Mouse (Mus musculus): ENCODE measurements around the gene Galnt16. TPM values are rescaled to one million over a fixed set of nuclear protein-coding genes. Genes with fewer than 3 reads are reported as not detected.

Galnt16 gene
- polyA plus RNA-seq, 1 experiment from 2014 or later = 22.7 TPM

- Histone ChIP-seq H3K27ac (ENCODE audit: low read depth, low read length) (peak overlapping the region; percentile 2; the same call in 1 of the 2 replicates), H3K9me3 (ENCODE audit: control insufficient read depth, low read length) (no peaks in the 10 kb centered on the region), H3K9ac (replicated peaks; ENCODE audit: low read depth, low read length) (no peak overlapping the region), H3K4me3 (ENCODE audit: low read depth, low read length) (no peak overlapping the region), H3K27me3 (ENCODE audit: control insufficient read depth, insufficient read depth, low read length) (no peaks in the 10 kb centered on the region), H3K36me3 (ENCODE audit: control insufficient read depth, insufficient read depth, low read length) (no peaks in the 10 kb centered on the region), H3K4me1 (ENCODE audit: control insufficient read depth, insufficient read depth, low read length) (peaks cover 6% of the 10 kb centered on the region), H3K4me2 (ENCODE audit: low read depth, low read length) (no peak overlapping the region)
- ATAC-seq (ENCODE audit: low read depth) = peak; percentile 47; the same call in 1 of the 2 replicates
- 14% methylated on average over 3 of the region's 3 CpGs for WGBS
These were observed 49.3 kb downstream of the Galnt16 start for GRCm38 (mm10) chr12:80567375-80567774.

GRCm38 (mm10) chr12:80569561-80569960, 51.5 kb downstream of the Galnt16 start:
- Histone ChIP-seq H3K27ac (ENCODE audit: low read depth, low read length) (no peak overlapping the region), H3K9ac (replicated peaks; ENCODE audit: low read depth, low read length) (no peak overlapping the region), H3K4me3 (ENCODE audit: low read depth, low read length) (no peak overlapping the region), H3K27me3 (ENCODE audit: control insufficient read depth, insufficient read depth, low read length) (no peaks in the 10 kb centered on the region), H3K4me2 (ENCODE audit: low read depth, low read length) (no peak overlapping the region), H3K4me1 (ENCODE audit: control insufficient read depth, insufficient read depth, low read length) (peaks cover 7% of the 10 kb centered on the region), H3K9me3 (ENCODE audit: control insufficient read depth, low read length) (no peaks in the 10 kb centered on the region), H3K36me3 (ENCODE audit: control insufficient read depth, insufficient read depth, low read length) (no peaks in the 10 kb centered on the region)
- ATAC-seq (ENCODE audit: low read depth) = no peak
- WGBS = 89% methylated on average over 2 of the region's 2 CpGs

- Histone ChIP-seq H3K27ac (ENCODE audit: low read depth, low read length) (peak overlapping the region; percentile 46; the same call in 1 of the 2 replicates), H3K36me3 (ENCODE audit: control insufficient read depth, insufficient read depth, low read length) (no peaks in the 10 kb centered on the region), H3K9ac (replicated peaks; ENCODE audit: low read depth, low read length) (no peak overlapping the region), H3K27me3 (ENCODE audit: control insufficient read depth, insufficient read depth, low read length) (no peaks in the 10 kb centered on the region), H3K4me1 (ENCODE audit: control insufficient read depth, insufficient read depth, low read length) (peaks cover 9% of the 10 kb centered on the region; the same call in 1 of the 2 replicates), H3K4me3 (ENCODE audit: low read depth, low read length) (no peak overlapping the region), H3K9me3 (ENCODE audit: control insufficient read depth, low read length) (no peaks in the 10 kb centered on the region), H3K4me2 (ENCODE audit: low read depth, low read length) (no peak overlapping the region)
- WGBS = 81% methylated on average over 4 of the region's 4 CpGs
- no peak for ATAC-seq (ENCODE audit: low read depth)
These were observed 56.2 kb downstream of the Galnt16 start for GRCm38 (mm10) chr12:80574318-80574717.

- no peaks in the 10 kb centered on the region for H3K9me3 ChIP-seq (ENCODE audit: control insufficient read depth, low read length)
- H3K4me3 ChIP-seq (ENCODE audit: low read depth, low read length) = no peak overlapping the region
- no peak overlapping the region for H3K4me2 ChIP-seq (ENCODE audit: low read depth, low read length)
- no peak overlapping the region for H3K9ac ChIP-seq (replicated peaks; ENCODE audit: low read depth, low read length)
- no peaks in the 10 kb centered on the region for H3K36me3 ChIP-seq (ENCODE audit: control insufficient read depth, insufficient read depth, low read length)
- no peak for ATAC-seq (ENCODE audit: low read depth)
- peak overlapping the region; percentile 46; the same call in 1 of the 2 replicates for H3K27ac ChIP-seq (ENCODE audit: low read depth, low read length)
- peaks cover 9% of the 10 kb centered on the region; the same call in 1 of the 2 replicates for H3K4me1 ChIP-seq (ENCODE audit: control insufficient read depth, insufficient read depth, low read length)
- WGBS = 20% methylated on average over 15 of the region's 15 CpGs
- H3K27me3 ChIP-seq (ENCODE audit: control insufficient read depth, insufficient read depth, low read length) = no peaks in the 10 kb centered on the region
These were observed 56.8 kb downstream of the Galnt16 start for GRCm38 (mm10) chr12:80574825-80575371.

- whole genome bisulfite sequencing = 74% methylated on average over 5 of the region's 5 CpGs
- no peak for ATAC-seq (ENCODE audit: low read depth)
- H3K27ac ChIP-seq (ENCODE audit: low read depth, low read length) = no peak overlapping the region
These were observed 59.0 kb downstream of the Galnt16 start for GRCm38 (mm10) chr12:80577049-80577448.

GRCm38 (mm10) chr12:80581357-80581756, 63.3 kb downstream of the Galnt16 start:
- Histone ChIP-seq H3K4me1 (ENCODE audit: control insufficient read depth, insufficient read depth, low read length) (no peaks in the 10 kb centered on the region), H3K9ac (replicated peaks; ENCODE audit: low read depth, low read length) (no peak overlapping the region), H3K4me2 (ENCODE audit: low read depth, low read length) (no peak overlapping the region), H3K9me3 (ENCODE audit: control insufficient read depth, low read length) (no peaks in the 10 kb centered on the region), H3K27me3 (ENCODE audit: control insufficient read depth, insufficient read depth, low read length) (no peaks in the 10 kb centered on the region), H3K27ac (ENCODE audit: low read depth, low read length) (no peak overlapping the region), H3K4me3 (ENCODE audit: low read depth, low read length) (no peak overlapping the region), H3K36me3 (ENCODE audit: control insufficient read depth, insufficient read depth, low read length) (no peaks in the 10 kb centered on the region)
- no peak for ATAC-seq (ENCODE audit: low read depth)
- 65% methylated on average over 5 of the region's 5 CpGs for WGBS

More at GRCm38 (mm10) chr12:80577049-80577448, 59.0 kb downstream of the Galnt16 start:
- Histone ChIP-seq H3K4me2 (ENCODE audit: low read depth, low read length) (no peak overlapping the region), H3K9me3 (ENCODE audit: control insufficient read depth, low read length) (no peaks in the 10 kb centered on the region), H3K9ac (replicated peaks; ENCODE audit: low read depth, low read length) (no peak overlapping the region), H3K36me3 (ENCODE audit: control insufficient read depth, insufficient read depth, low read length) (no peaks in the 10 kb centered on the region), H3K27me3 (ENCODE audit: control insufficient read depth, insufficient read depth, low read length) (no peaks in the 10 kb centered on the region), H3K4me1 (ENCODE audit: control insufficient read depth, insufficient read depth, low read length) (peaks cover 9% of the 10 kb centered on the region; the same call in 1 of the 2 replicates), H3K4me3 (ENCODE audit: low read depth, low read length) (no peak overlapping the region)

GRCm38 (mm10) chr12:80584973-80585372, 66.9 kb downstream of the Galnt16 start:
- Histone ChIP-seq H3K27ac (ENCODE audit: low read depth, low read length) (no peak overlapping the region), H3K4me3 (ENCODE audit: low read depth, low read length) (no peak overlapping the region), H3K4me2 (ENCODE audit: low read depth, low read length) (no peak overlapping the region), H3K36me3 (ENCODE audit: control insufficient read depth, insufficient read depth, low read length) (no peaks in the 10 kb centered on the region), H3K27me3 (ENCODE audit: control insufficient read depth, insufficient read depth, low read length) (no peaks in the 10 kb centered on the region), H3K9ac (replicated peaks; ENCODE audit: low read depth, low read length) (no peak overlapping the region), H3K9me3 (ENCODE audit: control insufficient read depth, low read length) (no peaks in the 10 kb centered on the region), H3K4me1 (ENCODE audit: control insufficient read depth, insufficient read depth, low read length) (no peaks in the 10 kb centered on the region)
- ATAC-seq (ENCODE audit: low read depth) = no peak
- WGBS = 42% methylated on average over 2 of the region's 2 CpGs

- Histone ChIP-seq H3K27ac (ENCODE audit: low read depth, low read length) (no peak overlapping the region), H3K4me3 (ENCODE audit: low read depth, low read length) (no peak overlapping the region), H3K27me3 (ENCODE audit: control insufficient read depth, insufficient read depth, low read length) (no peaks in the 10 kb centered on the region), H3K4me1 (ENCODE audit: control insufficient read depth, insufficient read depth, low read length) (no peaks in the 10 kb centered on the region), H3K36me3 (ENCODE audit: control insufficient read depth, insufficient read depth, low read length) (0 out of 2 replicates have a peak, but pooled peaks cover 15% of the 10 kb centered on the region), H3K4me2 (ENCODE audit: low read depth, low read length) (no peak overlapping the region), H3K9ac (replicated peaks; ENCODE audit: low read depth, low read length) (no peak overlapping the region), H3K9me3 (ENCODE audit: control insufficient read depth, low read length) (no peaks in the 10 kb centered on the region)
- 93% methylated on average over 4 of the region's 4 CpGs for WGBS
- ATAC-seq (ENCODE audit: low read depth) = no peak
These were observed 76.1 kb downstream of the Galnt16 start for GRCm38 (mm10) chr12:80594141-80594540.

- WGBS = 89% methylated on average over 4 of the region's 4 CpGs
- Histone ChIP-seq H3K4me1 (ENCODE audit: control insufficient read depth, insufficient read depth, low read length) (no peaks in the 10 kb centered on the region), H3K4me2 (ENCODE audit: low read depth, low read length) (no peak overlapping the region), H3K4me3 (ENCODE audit: low read depth, low read length) (no peak overlapping the region), H3K9ac (replicated peaks; ENCODE audit: low read depth, low read length) (no peak overlapping the region), H3K27me3 (ENCODE audit: control insufficient read depth, insufficient read depth, low read length) (no peaks in the 10 kb centered on the region), H3K36me3 (ENCODE audit: control insufficient read depth, insufficient read depth, low read length) (0 out of 2 replicates have a peak, but pooled peaks cover 15% of the 10 kb centered on the region), H3K9me3 (ENCODE audit: control insufficient read depth, low read length) (no peaks in the 10 kb centered on the region), H3K27ac (ENCODE audit: low read depth, low read length) (no peak overlapping the region)
- ATAC-seq (ENCODE audit: low read depth) = no peak
These were observed 76.7 kb downstream of the Galnt16 start for GRCm38 (mm10) chr12:80594781-80595180.

Measured in neural tube, embryonic 14.5 days (tissue).